Mouse (Mus musculus) C2C12 (cell line): Measurements from ENCODE around the gene Cacna2d3.

Source experiments
- CEBPB ChIP-seq: IDR thresholded peaks from one replicate; pipeline ENCODE4 v1.6.1; 2011; ENCODE audit warnings: low read depth, mild to moderate bottlenecking, control low read depth, moderate library complexity
- CTCF ChIP-seq: IDR thresholded peaks from one replicate; pipeline ENCODE4 v1.5.1; 2011; ENCODE audit not compliant: control insufficient read depth, insufficient read depth, insufficient read length
- FOSL1 ChIP-seq: IDR thresholded peaks from one replicate; pipeline ENCODE4 v1.8.0; 2011; ENCODE audit warnings: mild to moderate bottlenecking, low read length; ENCODE audit not compliant: poor library complexity, insufficient read depth, severe bottlenecking
- MAX ChIP-seq: IDR thresholded peaks from one replicate; pipeline ENCODE4 v1.6.1; 2011; ENCODE audit warnings: mild to moderate bottlenecking, control low read depth
- MYOD1 ChIP-seq: IDR thresholded peaks from one replicate; pipeline ENCODE4 v1.6.1; 2011; ENCODE audit warnings: low read depth; ENCODE audit not compliant: control insufficient read depth, insufficient read length
- USF1 ChIP-seq: IDR thresholded peaks from one replicate; pipeline ENCODE4 v1.6.1; 2011; ENCODE audit warnings: low read depth, mild to moderate bottlenecking, control low read depth, moderate library complexity

- TF ChIP-seq CTCF (no peak), USF1 (no peak), MYOD1 (no peak), MAX (no peak), CEBPB (no peak), FOSL1 (no peak)
Observed at GRCm38 (mm10) chr14:28948019-28948850, 773.4 kb downstream of the Cacna2d3 start.
